Mouse (Mus musculus) forebrain, embryonic 13.5 days (tissue): ENCODE measurements around the gene Ssc5d. TPM values are rescaled to one million over a fixed set of nuclear protein-coding genes. Genes with fewer than 3 reads are reported as not detected.

ENCODE experiments used
- ATAC-seq: fragments of 200-750 bp; cut with Nextera tagmentation; 2 replicates; pipeline ENCODE4 v1.8.0; 2017
- H3K27ac ChIP-seq: fragments of 300-500 bp; sonication (generic); 2 replicates; pipeline ENCODE4 v1.5.1; 2015; ENCODE audit warnings: inconsistent platforms, mild to moderate bottlenecking, moderate library complexity
- H3K27me3 ChIP-seq: fragments of 300-500 bp; sonication (generic); 2 replicates; pipeline ENCODE4 v1.6.1; 2015; ENCODE audit warnings: mild to moderate bottlenecking, inconsistent platforms
- H3K36me3 ChIP-seq: fragments of 300-500 bp; sonication (generic); 2 replicates; pipeline ENCODE4 v1.6.1; 2015; ENCODE audit warnings: mild to moderate bottlenecking, inconsistent platforms; ENCODE audit not compliant: poor library complexity, severe bottlenecking
- H3K4me1 ChIP-seq: fragments of 300-500 bp; sonication (generic); 2 replicates; pipeline ENCODE4 v1.6.1; 2015; ENCODE audit warnings: inconsistent platforms
- H3K4me2 ChIP-seq: fragments of 300-500 bp; sonication (generic); 2 replicates; pipeline ENCODE4 v1.6.1; 2015; ENCODE audit warnings: inconsistent platforms, mild to moderate bottlenecking, moderate library complexity
- H3K4me3 ChIP-seq: fragments of 300-500 bp; sonication (generic); 2 replicates; pipeline ENCODE4 v1.5.1; 2015; ENCODE audit warnings: mild to moderate bottlenecking, inconsistent platforms
- H3K9ac ChIP-seq: fragments of 300-500 bp; sonication (generic); 2 replicates; pipeline ENCODE4 v1.6.1; 2015; ENCODE audit warnings: mild to moderate bottlenecking, inconsistent platforms
- H3K9me3 ChIP-seq: fragments of 300-500 bp; sonication (generic); replicated peaks from 2 replicates; pipeline ENCODE4 v1.6.1; 2016; ENCODE audit warnings: inconsistent platforms
- WGBS: fragments of 180-500 bp; shearing (Covaris S2); methylation state at CpG from one replicate; pipeline ENCODE4 v1.1.7; 2015; 5-methylcytosine and 5-hydroxymethylcytosine counted together
- polyA plus RNA-seq: library from polyadenylated mRNA; unstranded; fragments of >200 nt; fragmentation: Nextera tagmentation; extraction: Ambion mirVana; gene quantifications from 2 replicates; pipeline ENCODE4 v1.2.1, GENCODE M21; 2015

The Ssc5d gene
- polyA plus RNA-seq, 1 experiment from 2014 or later = 0.23 TPM

DNA sequence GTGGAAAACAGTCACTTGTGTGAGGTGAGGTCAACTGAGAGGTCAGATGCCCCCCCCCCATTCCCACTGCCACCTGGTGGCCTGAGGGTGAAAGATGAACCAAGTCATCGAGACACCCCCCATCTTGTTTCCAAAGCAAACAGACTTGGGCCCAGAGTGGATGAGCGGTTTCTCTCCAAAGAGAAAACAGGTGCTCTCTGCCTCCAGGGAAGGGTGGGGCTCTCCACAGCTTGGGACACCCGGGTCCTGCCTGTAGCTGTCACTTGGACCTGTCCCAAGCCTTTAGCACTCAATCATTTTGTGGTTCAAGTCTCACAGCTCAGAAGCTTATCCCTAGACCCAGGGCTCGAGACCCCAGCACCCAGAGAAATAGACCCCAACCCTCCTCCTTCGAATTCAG lies 37.9 kb downstream of the Ssc5d start:
- no peak overlapping the region for H3K9ac ChIP-seq
- no peaks in the 10 kb centered on the region for H3K4me1 ChIP-seq
- H3K27me3 ChIP-seq = no peaks in the 10 kb centered on the region
- no peak overlapping the region for H3K4me2 ChIP-seq
- H3K9me3 ChIP-seq = no peaks in the 10 kb centered on the region
- ATAC-seq = no peak
- WGBS = 79% methylated on average over 5 of the region's 5 CpGs
- no peak overlapping the region for H3K27ac ChIP-seq
- H3K4me3 ChIP-seq = no peak overlapping the region
- no peaks in the 10 kb centered on the region for H3K36me3 ChIP-seq

DNA sequence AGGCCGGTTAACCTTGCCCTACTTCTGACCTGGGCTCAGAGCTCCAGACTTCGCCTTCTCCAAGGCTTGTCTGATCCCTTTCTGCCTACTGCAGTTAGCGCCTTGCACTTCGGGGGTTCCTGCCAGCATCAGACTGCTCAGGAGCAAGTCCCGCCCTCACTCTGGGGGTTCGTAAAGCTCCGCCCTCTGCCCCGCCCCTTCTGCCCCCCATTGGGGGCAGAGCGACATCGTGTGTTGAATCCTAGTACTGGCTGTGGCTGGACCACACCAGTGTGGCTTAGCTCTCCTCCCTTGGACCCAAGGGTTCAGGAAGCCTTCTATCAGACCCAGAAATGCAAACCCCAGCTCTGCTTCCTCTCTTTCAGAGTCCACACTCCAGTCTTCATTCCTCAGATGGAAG lies 38.7 kb downstream of the Ssc5d start, which contains the start of gene Sbk2:
Gene Sbk2 (minus strand): TSS at position 135 of the 400 bp plus-strand sequence.
- 10% methylated on average over 10 of the region's 10 CpGs for WGBS
- Histone ChIP-seq H3K36me3 (no peaks in the 10 kb centered on the region), H3K4me3 (no peak within 1 kb of the TSS), H3K4me2 (no peak within 1 kb of the TSS), H3K9me3 (no peaks in the 10 kb centered on the region), H3K9ac (no peak within 1 kb of the TSS), H3K27ac (no peak within 1 kb of the TSS), H3K4me1 (no peaks in the 10 kb centered on the region), H3K27me3 (no peaks in the 10 kb centered on the region)
- ATAC-seq = peak; percentile 55

DNA sequence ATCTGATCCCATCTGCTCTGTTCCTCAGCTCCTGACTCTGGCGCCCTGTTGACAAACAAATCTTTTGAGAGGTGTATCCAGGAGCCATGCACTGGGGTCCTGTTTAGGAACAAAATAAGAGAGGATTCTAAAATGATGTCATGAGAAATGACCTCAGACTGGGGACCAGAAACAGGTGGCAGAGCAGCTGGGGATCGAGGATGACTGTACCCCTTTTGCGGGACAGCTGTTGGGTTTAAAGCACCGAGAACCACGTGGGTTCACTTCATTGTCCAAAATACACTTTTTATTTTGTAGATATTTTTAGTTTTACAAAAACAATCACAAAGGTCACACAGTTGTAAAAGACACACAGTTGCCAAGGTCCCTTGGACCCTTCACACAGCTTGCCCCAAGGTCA lies 39.4 kb downstream of the Ssc5d start:
- no peak for ATAC-seq
- Histone ChIP-seq H3K4me3 (no peak overlapping the region), H3K27ac (no peak overlapping the region), H3K4me2 (no peak overlapping the region), H3K9ac (no peak overlapping the region), H3K27me3 (no peaks in the 10 kb centered on the region), H3K9me3 (no peaks in the 10 kb centered on the region), H3K4me1 (no peaks in the 10 kb centered on the region), H3K36me3 (no peaks in the 10 kb centered on the region)
- 86% methylated on average over 5 of the region's 5 CpGs for WGBS

DNA sequence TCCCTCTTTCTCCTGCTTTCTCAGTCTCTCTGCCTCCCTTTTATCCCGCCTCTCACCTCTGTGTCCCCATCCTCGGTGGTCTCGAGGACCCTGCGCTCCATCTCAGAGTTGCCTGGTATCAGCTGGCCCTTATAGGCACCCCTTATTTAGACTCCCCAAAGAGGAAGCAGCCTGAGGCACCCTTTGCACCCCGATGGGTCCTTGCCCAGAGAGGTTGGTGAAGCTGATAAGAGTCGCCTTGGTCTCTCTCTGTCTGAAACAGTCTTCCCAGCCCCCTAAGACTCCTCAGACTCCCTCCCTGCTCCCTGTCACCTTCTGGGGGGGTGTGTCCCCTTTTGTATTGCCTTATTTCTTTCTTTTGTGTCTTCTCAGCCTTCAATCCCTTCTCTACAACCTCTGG lies 45.5 kb downstream of the Ssc5d start, which contains the start of gene Sbk3:
Gene Sbk3 (minus strand): TSS at position 101 of the 400 bp plus-strand sequence.
- Histone ChIP-seq H3K4me2 (no peak within 1 kb of the TSS), H3K4me1 (no peaks in the 10 kb centered on the region), H3K27me3 (no peaks in the 10 kb centered on the region), H3K4me3 (no peak within 1 kb of the TSS), H3K36me3 (no peaks in the 10 kb centered on the region), H3K9ac (no peak within 1 kb of the TSS), H3K9me3 (no peaks in the 10 kb centered on the region), H3K27ac (no peak within 1 kb of the TSS)
- 27% methylated on average over 6 of the region's 6 CpGs for whole genome bisulfite sequencing
- ATAC-seq = no peak

DNA sequence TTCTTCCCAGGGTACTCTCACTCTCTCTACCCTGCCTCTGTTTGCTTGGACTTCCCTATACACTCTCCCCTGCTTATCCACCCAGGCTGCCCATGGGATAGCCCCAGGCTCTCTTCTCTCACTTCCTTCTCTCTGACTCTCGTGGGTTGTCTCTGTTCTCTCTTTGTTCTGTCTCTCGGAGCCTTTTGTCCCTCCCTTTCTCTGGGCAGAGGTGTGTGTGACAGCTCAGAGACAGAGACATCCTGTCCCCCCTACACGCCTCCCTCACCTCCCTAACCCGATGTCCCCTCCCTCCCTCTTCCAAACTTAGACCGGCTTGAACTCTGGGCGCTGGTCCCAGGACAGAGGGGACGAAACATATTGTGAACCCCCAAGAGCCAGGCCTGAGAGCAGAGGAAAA lies 46.1 kb downstream of the Ssc5d start:
- no peaks in the 10 kb centered on the region for H3K27me3 ChIP-seq
- H3K27ac ChIP-seq = no peak overlapping the region
- H3K4me2 ChIP-seq = no peak overlapping the region
- 0 out of 2 replicates have a peak, but pooled peaks cover under 1% of the 10 kb centered on the region for H3K9me3 ChIP-seq
- H3K4me1 ChIP-seq = no peaks in the 10 kb centered on the region
- no peak overlapping the region for H3K9ac ChIP-seq
- no peaks in the 10 kb centered on the region for H3K36me3 ChIP-seq
- no peak overlapping the region for H3K4me3 ChIP-seq
- WGBS = 28% methylated on average over 7 of the region's 7 CpGs
- ATAC-seq = no peak

DNA sequence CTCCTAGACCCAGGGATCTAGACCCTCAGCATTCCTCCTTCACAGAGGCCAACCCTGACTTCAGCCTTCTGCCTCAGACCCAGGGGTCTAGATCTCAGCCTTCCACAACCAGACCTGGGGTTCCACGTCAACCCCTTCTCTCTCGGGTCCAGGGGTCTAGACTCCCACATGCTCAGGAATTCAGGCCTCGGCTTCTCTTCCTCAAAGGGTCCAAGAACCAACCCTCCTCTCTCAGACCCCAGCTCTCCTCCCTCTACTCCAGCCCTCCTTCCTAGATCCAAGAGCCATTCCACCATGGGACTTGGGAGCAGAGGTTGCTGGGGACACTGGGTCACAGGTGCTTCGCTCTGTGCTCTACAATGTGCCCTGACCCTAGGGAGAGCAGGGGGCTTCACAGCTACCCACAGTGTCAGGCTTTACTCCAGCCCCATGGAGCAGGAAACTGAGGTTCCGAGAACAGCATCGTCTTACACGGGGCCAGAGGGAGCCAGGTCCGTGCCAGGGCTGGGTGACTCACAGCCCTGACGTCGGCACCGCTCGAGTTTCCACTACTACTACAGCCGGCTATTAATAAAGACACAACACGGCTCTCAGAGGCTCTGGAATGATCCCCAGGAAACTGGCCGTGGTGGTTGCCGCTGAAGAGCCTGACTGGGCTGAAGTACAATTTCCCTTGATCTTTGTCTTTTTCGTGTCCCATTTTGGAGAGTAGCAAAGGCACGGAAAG lies 46.9 kb downstream of the Ssc5d start:
- no peaks in the 10 kb centered on the region for H3K36me3 ChIP-seq
- WGBS = 84% methylated on average over 18 of the region's 18 CpGs
- ATAC-seq = no peak

DNA sequence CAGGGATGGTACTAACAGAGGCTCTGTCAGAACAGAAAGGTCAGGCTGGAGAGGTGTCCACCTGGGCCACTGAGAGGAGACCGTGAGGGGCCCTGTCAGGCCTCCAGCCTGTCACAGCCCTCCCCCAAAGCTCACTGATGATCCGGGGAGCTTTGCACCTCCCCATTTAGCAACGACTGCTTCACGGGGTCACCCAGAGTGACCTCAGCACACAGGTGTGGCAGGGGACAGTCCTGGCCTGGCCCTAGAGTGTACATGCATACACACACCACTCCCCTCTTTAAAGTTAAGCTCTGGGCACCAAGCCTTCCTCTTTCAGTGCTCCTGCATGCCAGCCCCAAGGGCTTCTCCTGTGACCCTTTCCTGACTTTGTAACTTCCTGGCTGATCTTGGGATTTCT lies 49.9 kb downstream of the Ssc5d start:
- H3K9ac ChIP-seq = no peak overlapping the region
- no peaks in the 10 kb centered on the region for H3K36me3 ChIP-seq
- H3K9me3 ChIP-seq = 0 out of 2 replicates have a peak, but pooled peaks cover 3% of the 10 kb centered on the region
- no peak overlapping the region for H3K4me2 ChIP-seq
- H3K4me3 ChIP-seq = no peak overlapping the region
- ATAC-seq = no peak
- H3K27me3 ChIP-seq = no peaks in the 10 kb centered on the region
- no peak overlapping the region for H3K27ac ChIP-seq
- WGBS = 68% methylated on average over 4 of the region's 4 CpGs
- H3K4me1 ChIP-seq = no peaks in the 10 kb centered on the region

More for the DNA sequence above, 46.9 kb downstream of the Ssc5d start:
- Histone ChIP-seq H3K9me3 (0 out of 2 replicates have a peak, but pooled peaks cover 3% of the 10 kb centered on the region), H3K4me2 (no peak overlapping the region), H3K4me3 (no peak overlapping the region), H3K9ac (no peak overlapping the region), H3K4me1 (no peaks in the 10 kb centered on the region), H3K27ac (no peak overlapping the region), H3K27me3 (no peaks in the 10 kb centered on the region)

DNA sequence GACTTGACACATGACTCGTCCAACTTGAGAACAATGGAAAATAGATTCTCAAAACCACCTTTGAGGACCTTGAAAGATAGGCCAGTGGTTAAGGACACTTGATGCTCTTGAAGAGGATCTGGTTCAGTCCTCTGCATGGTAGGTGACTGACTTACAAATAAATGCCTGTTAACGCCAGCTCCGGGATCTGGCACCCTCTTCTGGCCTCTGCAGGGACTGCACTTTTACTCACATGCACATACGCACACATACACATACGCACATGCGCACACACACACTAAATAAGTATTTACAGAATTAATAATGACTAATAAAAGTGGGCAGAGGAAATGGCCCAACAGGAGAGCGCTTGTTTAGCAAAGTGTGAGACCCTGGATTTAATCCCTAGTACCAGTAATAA lies 51.2 kb downstream of the Ssc5d start:
- Histone ChIP-seq H3K27me3 (no peaks in the 10 kb centered on the region), H3K4me1 (no peaks in the 10 kb centered on the region), H3K4me3 (no peak overlapping the region), H3K9me3 (0 out of 2 replicates have a peak, but pooled peaks cover 3% of the 10 kb centered on the region), H3K9ac (no peak overlapping the region), H3K27ac (no peak overlapping the region), H3K4me2 (no peak overlapping the region), H3K36me3 (no peaks in the 10 kb centered on the region)
- WGBS = 92% methylated on average over 7 of the region's 7 CpGs
- no peak for ATAC-seq

DNA sequence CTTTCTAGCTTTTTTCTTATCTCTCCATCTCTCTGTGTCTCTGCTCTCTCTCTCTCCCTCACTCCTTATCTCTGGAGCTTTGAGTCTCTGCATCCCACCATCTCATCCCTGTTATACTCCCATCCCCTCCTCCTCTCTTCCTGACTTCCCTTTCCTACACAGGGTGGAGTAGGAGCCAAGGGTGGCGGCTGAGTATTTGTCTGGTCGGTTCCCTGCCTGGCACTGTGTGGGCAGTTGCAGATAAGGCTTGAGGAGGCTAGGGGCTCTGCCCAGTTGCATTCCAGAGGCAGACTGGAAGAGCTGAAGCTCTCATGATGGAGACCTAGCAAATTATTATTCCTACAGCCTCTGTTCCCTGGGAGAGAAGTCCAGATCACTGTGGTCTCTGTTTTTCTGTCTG lies 62.7 kb downstream of the Ssc5d start:
- Histone ChIP-seq H3K27ac (no peak overlapping the region), H3K27me3 (peaks cover 16% of the 10 kb centered on the region), H3K4me2 (no peak overlapping the region), H3K4me1 (peaks cover 6% of the 10 kb centered on the region), H3K36me3 (peaks cover 29% of the 10 kb centered on the region), H3K9me3 (no peaks in the 10 kb centered on the region), H3K4me3 (no peak overlapping the region), H3K9ac (no peak overlapping the region)
- WGBS = 75% methylated on average over 2 of the region's 2 CpGs
- ATAC-seq = no peak

DNA sequence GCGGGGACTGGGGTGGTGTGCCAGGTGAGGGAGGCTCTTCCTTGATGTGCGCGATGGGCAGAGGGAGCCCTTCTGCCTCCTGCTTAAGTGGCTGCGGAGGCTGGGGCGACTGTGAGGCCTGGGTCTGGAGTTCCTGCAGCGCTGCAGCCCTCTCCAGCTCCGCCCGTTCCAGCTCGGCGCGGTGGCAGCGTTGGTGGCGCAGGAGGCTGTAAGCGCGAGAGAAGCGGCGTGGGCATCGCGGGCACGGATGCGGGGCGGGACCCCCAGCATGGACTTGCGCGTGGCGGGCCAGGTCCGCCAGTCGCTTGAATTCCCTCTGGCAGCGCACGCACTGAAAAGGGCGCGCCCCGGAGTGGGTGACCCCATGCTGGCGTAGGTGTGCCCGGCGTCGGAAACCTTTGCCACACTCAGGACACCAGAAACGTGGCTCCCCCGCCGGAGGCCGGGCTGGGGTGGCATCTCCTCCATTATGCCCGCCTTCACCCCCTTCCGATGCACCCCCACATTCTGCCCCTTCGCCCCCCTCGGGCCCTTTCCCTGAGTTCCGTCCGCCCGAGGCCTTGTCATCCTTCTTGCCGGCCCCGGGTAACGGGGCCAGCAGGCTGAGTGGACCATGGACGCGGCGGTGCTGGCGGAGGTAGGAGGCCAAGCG lies 67.9 kb downstream of the Ssc5d start:
- ATAC-seq = no peak

DNA sequence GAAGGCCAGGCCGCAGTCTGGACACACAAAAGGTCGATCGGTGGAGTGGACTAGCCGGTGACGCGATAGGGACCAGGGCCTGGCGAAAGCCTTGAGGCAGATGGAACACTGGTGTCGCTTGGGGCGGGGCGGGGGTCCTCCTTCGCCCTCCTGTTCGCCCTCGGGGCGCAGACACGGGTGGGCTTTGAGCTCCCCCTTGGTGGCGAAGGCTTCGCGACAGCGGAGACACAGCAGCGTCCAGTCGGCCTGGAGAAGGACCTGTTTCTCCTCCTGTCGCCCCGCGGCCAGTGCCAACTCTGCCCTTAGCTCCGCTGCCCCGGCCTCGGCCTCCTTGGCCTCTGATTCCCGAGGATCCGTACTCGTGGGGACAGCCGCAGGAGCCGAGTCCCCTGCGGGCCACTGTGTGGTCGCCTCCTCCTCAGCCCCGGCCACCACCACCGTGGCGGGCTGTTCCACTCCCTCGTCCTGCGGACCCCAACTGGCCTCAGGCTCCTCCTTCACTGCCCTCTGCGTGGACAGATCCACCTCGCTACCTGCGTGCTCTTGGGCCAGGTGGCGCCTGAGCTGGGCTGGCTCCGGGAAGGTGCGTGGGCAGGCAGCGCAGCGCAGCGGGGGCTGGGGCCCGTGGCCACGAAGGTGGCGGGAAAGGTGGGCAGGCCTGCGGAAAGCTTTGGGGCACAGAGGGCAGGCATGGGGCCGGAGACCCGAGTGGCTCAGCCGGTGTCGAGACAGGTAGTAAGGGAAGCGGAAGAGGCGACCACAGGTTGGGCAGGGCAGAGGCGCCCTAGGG lies 68.6 kb downstream of the Ssc5d start:
- H3K9me3 ChIP-seq = no peaks in the 10 kb centered on the region
- 54% methylated on average over 58 of the region's 59 CpGs for WGBS
- H3K4me3 ChIP-seq = peak overlapping the region; percentile 78
- peak overlapping the region; percentile 89 for H3K9ac ChIP-seq
- H3K27ac ChIP-seq = no peak overlapping the region
- H3K4me1 ChIP-seq = peaks cover 35% of the 10 kb centered on the region
- ATAC-seq = no peak
- peaks cover 42% of the 10 kb centered on the region for H3K36me3 ChIP-seq
- H3K27me3 ChIP-seq = peaks cover 17% of the 10 kb centered on the region
- H3K4me2 ChIP-seq = peak overlapping the region; percentile 89

More for the DNA sequence above, 67.9 kb downstream of the Ssc5d start:
- Histone ChIP-seq H3K27ac (no peak overlapping the region), H3K9ac (peak overlapping the region; percentile 89), H3K9me3 (no peaks in the 10 kb centered on the region), H3K4me1 (peaks cover 35% of the 10 kb centered on the region), H3K36me3 (peaks cover 42% of the 10 kb centered on the region), H3K27me3 (peaks cover 21% of the 10 kb centered on the region), H3K4me2 (peak overlapping the region; percentile 89), H3K4me3 (peak overlapping the region; percentile 78)
- WGBS = 42% methylated on average over 55 of the region's 55 CpGs
